Mouse (Mus musculus): Measurements from ENCODE around the gene Gpank1.

Gpank1 gene

GRCm38 (mm10) chr17:35159638-35160037, 38.4 kb downstream of the Gpank1 start:
- no peak for DNase-seq (ENCODE audit: low spot score in 2 of 2)

- DNase-seq (ENCODE audit: low spot score in 2 of 2), result no peak
These were observed 40.2 kb downstream of the Gpank1 start for GRCm38 (mm10) chr17:35161421-35161820.

DNA sequence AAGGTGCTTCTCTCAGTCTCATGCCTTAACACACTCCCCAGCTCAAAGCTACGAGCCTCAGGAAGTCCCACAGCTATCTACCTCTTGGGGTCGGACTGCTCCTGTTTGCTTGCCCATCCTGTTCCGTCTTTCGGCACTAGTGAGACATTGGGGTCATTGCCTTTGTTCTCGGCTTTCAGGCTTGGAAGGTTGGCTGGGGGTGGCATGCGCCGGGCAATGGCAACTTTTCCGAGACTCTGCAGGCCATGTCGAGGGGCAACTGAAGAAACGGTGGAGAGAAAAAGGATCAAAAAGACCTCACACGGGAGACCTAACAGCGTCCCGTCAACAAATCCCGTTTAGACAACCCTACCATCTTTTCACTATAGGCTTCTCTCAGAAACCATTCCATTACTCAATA, 40.9 kb downstream of the Gpank1 start:
- no peak for DNase-seq (ENCODE audit: low spot score in 2 of 2)

DNA sequence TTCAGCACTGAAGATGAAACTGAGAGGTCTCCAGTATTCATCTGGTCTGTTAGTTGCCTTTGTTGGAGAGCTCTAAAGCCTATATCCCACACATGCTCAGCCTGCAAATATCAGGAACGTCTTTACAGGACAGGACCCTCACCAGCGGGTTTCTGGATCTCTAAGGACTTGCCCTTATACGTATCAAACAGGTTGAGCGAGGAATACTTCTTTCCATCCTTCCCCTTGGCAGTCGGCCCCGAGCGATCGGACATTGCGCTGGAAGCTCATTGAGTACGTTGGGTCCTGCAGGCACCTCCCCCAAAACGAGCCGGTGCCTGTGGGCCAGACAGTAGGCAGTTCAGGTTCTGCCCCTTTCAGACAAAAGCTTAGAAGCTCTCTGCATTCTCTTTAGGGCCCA, 41.5 kb downstream of the Gpank1 start:
- no peak for DNase-seq (ENCODE audit: low spot score in 2 of 2)

DNA sequence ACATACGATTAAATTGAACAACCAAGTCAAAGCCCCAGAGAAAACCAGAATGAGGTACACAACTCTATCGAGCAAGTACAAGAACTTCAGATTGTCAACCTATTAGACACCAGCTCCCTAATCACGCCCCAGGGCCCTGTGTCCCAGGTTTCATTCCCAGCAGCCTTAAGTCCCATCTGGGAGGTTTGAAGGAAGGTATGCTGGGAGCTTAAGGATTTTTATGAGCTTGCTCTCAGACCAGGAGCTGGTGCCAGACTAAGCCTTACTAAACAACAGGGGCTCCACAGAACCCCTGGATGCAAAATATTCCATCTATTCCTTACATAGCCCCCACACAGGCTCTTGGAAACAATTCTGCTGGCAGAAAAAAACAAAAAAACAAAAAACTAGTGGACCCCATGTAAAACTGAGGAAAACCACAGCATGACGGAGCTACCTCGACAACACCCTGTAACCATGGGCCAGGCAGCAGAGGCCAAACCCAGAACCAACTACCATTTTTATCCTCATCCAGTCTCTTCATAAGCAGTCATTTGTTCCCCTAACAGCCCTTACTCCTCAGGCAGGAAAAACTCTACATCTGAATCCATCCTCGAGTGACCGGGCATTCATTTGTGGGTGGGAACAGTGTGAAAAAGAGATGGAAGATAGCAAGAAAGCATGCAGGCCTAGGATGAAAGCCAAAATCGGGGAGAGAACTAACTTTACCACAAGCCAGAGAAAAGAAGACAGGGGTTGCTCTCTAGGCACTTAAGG, 42.2 kb downstream of the Gpank1 start:
- DNase-seq (ENCODE audit: low spot score in 2 of 2), result no peak

DNA sequence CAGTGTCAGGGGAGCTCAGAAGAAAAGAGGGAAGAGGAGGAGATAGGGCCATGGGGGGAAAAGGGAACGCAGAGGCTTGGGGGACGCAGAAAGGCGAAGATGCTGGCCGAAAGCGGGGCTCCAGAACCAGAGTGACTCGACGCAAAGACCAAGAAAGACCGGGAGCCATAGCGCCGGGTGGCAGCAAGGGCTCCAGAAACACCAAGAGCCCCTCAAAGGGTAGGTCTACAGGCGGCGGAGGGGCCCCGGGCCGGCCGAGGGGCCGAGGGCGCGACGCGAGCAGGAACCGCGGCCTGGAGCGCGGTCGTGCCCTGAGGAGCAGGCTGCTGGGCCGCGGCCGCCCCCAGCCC, 42.9 kb downstream of the Gpank1 start:
- DNase-seq (ENCODE audit: low spot score in 2 of 2), result no peak

- peak; percentile 98 for DNase-seq (ENCODE audit: low spot score in 2 of 2)
These were observed 43.6 kb downstream of the Gpank1 start, which contains the start of gene Prrc2a for GRCm38 (mm10) chr17:35164568-35165450. Gene Prrc2a, minus strand, starts transcription at chr17:35164897.

- no peak for DNase-seq (ENCODE audit: low spot score in 2 of 2)
These were observed 44.3 kb downstream of the Gpank1 start for GRCm38 (mm10) chr17:35165451-35166155.

GRCm38 (mm10) chr17:35166352-35167035, 45.2 kb downstream of the Gpank1 start:
- peak; percentile 71 to 85 for DNase-seq (ENCODE audit: low spot score in 2 of 2)

DNA sequence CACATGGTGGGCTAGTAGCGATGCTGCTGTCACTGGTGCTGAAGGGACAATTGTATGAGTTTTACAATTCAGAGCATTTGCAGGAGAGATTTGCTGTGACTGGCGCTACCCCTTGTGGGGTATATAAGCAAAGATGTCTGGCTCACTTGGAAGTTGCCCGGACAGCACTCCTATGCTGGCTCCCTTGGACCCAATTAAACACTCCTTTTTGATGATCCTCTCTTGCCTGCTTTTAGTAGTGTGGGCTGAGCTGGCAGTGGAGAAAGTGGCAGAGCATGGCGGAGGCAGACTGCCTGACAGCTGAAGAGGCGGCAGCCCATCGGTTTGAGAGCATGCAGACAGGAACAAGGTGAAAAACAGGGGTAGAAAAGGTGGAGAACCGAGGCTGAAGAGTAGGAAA, 46.5 kb downstream of the Gpank1 start:
- DNase-seq (ENCODE audit: low spot score in 2 of 2), result no peak

- DNase-seq (ENCODE audit: low spot score in 2 of 2), result peak in 1 of 2 experiments; percentile 58
These were observed 47.4 kb downstream of the Gpank1 start for GRCm38 (mm10) chr17:35168541-35169207.

- peak in 1 of 2 experiments; percentile 31 for DNase-seq (ENCODE audit: low spot score in 2 of 2)
These were observed 51.4 kb downstream of the Gpank1 start for GRCm38 (mm10) chr17:35172445-35173234.

GRCm38 (mm10) chr17:35173329-35173728, 52.1 kb downstream of the Gpank1 start:
- DNase-seq (ENCODE audit: low spot score in 2 of 2), result peak; percentile 70 to 75

All from spleen, postnatal 36 days (tissue).